Mouse (Mus musculus) embryonic facial prominence, embryonic 11.5 days (tissue): ENCODE data around the gene Twf2. TPM values are rescaled to one million over a fixed set of nuclear protein-coding genes. Genes with fewer than 3 reads are reported as not detected.

Source experiments
- ATAC-seq: fragments of 200-750 bp; cut with Nextera tagmentation; replicated peaks from 2 replicates; pipeline ENCODE4 v1.8.0; 2017; ENCODE audit warnings: low read depth; ENCODE audit not compliant: insufficient number of reproducible peaks, low FRiP score, low TSS enrichment
- DNase-seq: peaks from one replicate; pipeline ENCODE4 v3.0.0-alpha.2; 2015; ENCODE audit warnings: low spot score
- H3K27ac ChIP-seq: fragments of 300-500 bp; sonication (generic); replicated peaks from 2 replicates; pipeline ENCODE4 v1.5.1; 2014; ENCODE audit warnings: mild to moderate bottlenecking, low read depth, low read length, control low read depth
- H3K27me3 ChIP-seq: fragments of 300-500 bp; sonication (generic); 2 replicates; pipeline ENCODE4 v1.6.1; 2014; ENCODE audit warnings: mild to moderate bottlenecking, low read length, moderate library complexity, mixed read lengths; ENCODE audit not compliant: control insufficient read depth, insufficient read depth
- H3K36me3 ChIP-seq: fragments of 300-500 bp; sonication (generic); replicated peaks from 2 replicates; pipeline ENCODE4 v1.6.1; 2014; ENCODE audit warnings: low read depth, mild to moderate bottlenecking, low read length, moderate library complexity, mixed read lengths; ENCODE audit not compliant: control insufficient read depth, insufficient read depth
- H3K4me1 ChIP-seq: fragments of 300-500 bp; sonication (generic); 2 replicates; pipeline ENCODE4 v1.6.1; 2014; ENCODE audit warnings: low read length, mixed read lengths; ENCODE audit not compliant: control insufficient read depth, insufficient read depth
- H3K4me2 ChIP-seq: fragments of 300-500 bp; sonication (generic); 2 replicates; pipeline ENCODE4 v1.6.1; 2014; ENCODE audit warnings: low read depth, mild to moderate bottlenecking, control low read depth, low read length, moderate library complexity
- H3K4me3 ChIP-seq: fragments of 300-500 bp; sonication (generic); 2 replicates; pipeline ENCODE4 v1.5.1; 2014; ENCODE audit warnings: low read depth, low read length, control low read depth
- H3K9ac ChIP-seq: fragments of 300-500 bp; sonication (generic); replicated peaks from 2 replicates; pipeline ENCODE4 v1.6.1; 2014; ENCODE audit warnings: mild to moderate bottlenecking, control low read depth, low read length
- H3K9me3 ChIP-seq: fragments of 300-500 bp; sonication (generic); replicated peaks from 2 replicates; pipeline ENCODE4 v1.6.1; 2016; ENCODE audit warnings: mild to moderate bottlenecking, low read length, inconsistent platforms, mixed read lengths; ENCODE audit not compliant: control insufficient read depth
- WGBS: fragments of 180-500 bp; shearing (Covaris S2); extraction: QIAGEN DNeasy Blood & Tissue Kit; methylation state at CpG from one replicate; pipeline ENCODE4 v1.1.7; 2014; 5-methylcytosine and 5-hydroxymethylcytosine counted together
- polyA plus RNA-seq: library from polyadenylated mRNA; unstranded; fragments of >200 nt; fragmentation: Nextera tagmentation; extraction: Ambion mirVana; gene quantifications from 2 replicates; pipeline ENCODE4 v1.2.1, GENCODE M21; 2014

The Twf2 gene
- polyA plus RNA-seq, 1 experiment from 2014 or later: 66.5 TPM

DNA sequence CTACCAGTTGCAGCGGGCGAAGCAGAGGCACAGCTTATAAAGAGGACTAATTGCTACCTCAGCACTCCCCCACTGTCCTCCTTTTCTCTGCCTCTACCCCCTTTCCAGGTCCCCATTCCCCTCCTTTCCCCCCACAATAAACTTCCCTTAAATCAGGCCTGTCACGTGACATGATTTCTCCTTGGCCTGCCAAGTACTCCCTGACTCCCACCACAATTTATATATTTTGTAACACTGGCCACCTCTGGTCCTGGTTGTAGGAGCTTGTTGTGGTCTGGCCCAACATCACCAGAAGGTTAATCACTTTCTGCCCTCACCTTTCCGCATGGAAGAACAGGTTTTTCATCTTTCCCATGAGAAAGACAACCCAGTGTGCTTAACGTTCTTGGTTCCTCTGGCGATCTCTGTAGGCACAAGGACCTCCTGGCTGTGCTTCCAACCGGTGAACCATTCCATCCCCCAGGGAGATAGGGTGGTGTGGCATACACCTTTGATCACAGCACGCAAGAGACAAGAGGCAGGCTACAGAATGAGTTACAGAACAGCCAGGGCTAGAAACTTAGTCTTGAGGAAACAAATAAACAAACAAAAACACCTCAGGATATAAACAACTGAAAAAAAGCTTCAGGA, 18.1 kb downstream of the Twf2 start:
- Histone ChIP-seq H3K4me2 (no peak overlapping the region), H3K9ac (no peak overlapping the region), H3K4me1 (no peaks in the 10 kb centered on the region), H3K27me3 (no peaks in the 10 kb centered on the region), H3K27ac (no peak overlapping the region), H3K36me3 (no peaks in the 10 kb centered on the region), H3K9me3 (no peaks in the 10 kb centered on the region), H3K4me3 (no peak overlapping the region)
- WGBS: 72% methylated on average over 8 of the region's 8 CpGs
- ATAC-seq: no peak
- no peak for DNase-seq

DNA sequence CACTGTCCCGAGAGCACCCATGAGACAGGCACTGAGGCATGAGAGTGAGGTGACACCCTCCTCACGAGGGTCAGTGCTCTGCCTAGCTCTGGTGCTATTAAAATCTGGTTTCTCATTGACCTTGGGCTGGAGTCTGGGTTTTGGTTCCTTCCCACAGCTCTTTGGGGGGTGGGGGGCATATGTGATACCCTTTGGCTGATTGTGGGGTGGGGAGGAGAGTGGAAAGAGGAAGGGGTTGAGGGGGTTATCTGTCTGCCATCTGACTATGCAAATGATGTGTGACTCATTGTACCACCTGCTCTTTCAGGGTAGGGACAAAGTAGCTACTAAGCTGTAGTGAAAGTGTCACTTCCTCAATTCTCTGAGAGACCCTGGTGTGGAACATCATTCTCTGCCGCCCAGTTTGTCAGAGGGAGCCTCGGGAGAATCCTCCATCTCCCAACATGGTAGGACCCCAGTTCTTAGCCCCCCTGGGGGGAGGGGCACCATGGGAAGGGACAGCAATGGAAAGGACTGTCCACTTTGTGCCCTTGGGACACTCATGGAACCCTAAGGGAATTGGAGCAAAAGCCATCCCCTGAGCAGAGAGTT, 19.4 kb downstream of the Twf2 start, which contains the start of gene Tlr9:
TSS of gene Tlr9 (plus strand) at position 338 of the 591 bp plus-strand sequence.
- DNase-seq (no peak), ATAC-seq (no peak)
- no peaks in the 10 kb centered on the region for H3K36me3 ChIP-seq
- no peaks in the 10 kb centered on the region for H3K4me1 ChIP-seq
- no peak within 1 kb of the TSS for H3K4me3 ChIP-seq
- no peak within 1 kb of the TSS for H3K4me2 ChIP-seq
- H3K27ac ChIP-seq: no peak within 1 kb of the TSS
- WGBS: 67% methylated on average over 4 of the region's 4 CpGs
- H3K27me3 ChIP-seq: no peaks in the 10 kb centered on the region
- H3K9ac ChIP-seq: no peak within 1 kb of the TSS
- H3K9me3 ChIP-seq: no peaks in the 10 kb centered on the region

DNA sequence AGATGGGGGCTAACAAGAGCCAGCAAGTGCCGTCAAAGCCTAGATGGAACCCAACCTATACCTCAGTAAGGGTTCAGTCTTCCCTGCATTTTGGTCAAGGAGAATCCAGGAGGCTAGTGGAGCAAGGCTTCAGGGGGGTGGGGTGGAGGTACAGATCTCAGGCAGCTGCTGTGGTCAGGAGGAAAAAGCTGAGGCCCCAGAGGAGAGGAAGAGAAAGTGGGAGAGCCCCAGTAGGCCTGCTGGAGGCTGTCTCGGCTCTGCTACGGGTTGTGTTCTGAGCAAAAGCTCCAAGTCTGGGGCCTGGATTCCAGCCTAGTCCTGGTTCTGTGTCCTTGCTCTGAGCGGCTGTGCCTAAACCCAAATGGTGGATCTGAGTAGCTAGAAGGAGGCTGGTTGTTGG, 20.1 kb downstream of the Twf2 start:
- H3K4me1 ChIP-seq: no peaks in the 10 kb centered on the region
- H3K4me3 ChIP-seq: no peak overlapping the region
- no peak overlapping the region for H3K9ac ChIP-seq
- ATAC-seq (no peak), DNase-seq (no peak)
- no peaks in the 10 kb centered on the region for H3K9me3 ChIP-seq
- no peak overlapping the region for H3K27ac ChIP-seq
- no peaks in the 10 kb centered on the region for H3K27me3 ChIP-seq
- H3K4me2 ChIP-seq: no peak overlapping the region
- H3K36me3 ChIP-seq: no peaks in the 10 kb centered on the region
- 88% methylated on average over 4 of the region's 4 CpGs for WGBS

DNA sequence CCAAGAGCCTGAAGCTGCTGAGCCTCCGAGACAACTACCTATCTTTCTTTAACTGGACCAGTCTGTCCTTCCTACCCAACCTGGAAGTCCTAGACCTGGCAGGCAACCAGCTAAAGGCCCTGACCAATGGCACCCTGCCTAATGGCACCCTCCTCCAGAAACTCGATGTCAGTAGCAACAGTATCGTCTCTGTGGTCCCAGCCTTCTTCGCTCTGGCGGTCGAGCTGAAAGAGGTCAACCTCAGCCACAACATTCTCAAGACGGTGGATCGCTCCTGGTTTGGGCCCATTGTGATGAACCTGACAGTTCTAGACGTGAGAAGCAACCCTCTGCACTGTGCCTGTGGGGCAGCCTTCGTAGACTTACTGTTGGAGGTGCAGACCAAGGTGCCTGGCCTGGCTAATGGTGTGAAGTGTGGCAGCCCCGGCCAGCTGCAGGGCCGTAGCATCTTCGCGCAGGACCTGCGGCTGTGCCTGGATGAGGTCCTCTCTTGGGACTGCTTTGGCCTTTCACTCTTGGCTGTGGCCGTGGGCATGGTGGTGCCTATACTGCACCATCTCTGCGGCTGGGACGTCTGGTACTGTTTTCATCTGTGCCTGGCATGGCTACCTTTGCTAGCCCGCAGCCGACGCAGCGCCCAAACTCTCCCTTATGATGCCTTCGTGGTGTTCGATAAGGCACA, 22.7 kb downstream of the Twf2 start:
- H3K36me3 ChIP-seq: no peaks in the 10 kb centered on the region
- 0 out of 2 replicates have a peak, but pooled peaks have one; percentile 8 for ATAC-seq

GRCm38 (mm10) chr9:106226151-106226682, 23.3 kb downstream of the Twf2 start:
- 6% methylated on average over 34 of the region's 34 CpGs for WGBS
- ATAC-seq (peak; percentile 63; the same call in 1 of the 2 replicates), DNase-seq (peak; percentile 64)
- Histone ChIP-seq H3K4me1 (no peaks in the 10 kb centered on the region), H3K4me2 (peak overlapping the region; percentile 78), H3K9me3 (no peaks in the 10 kb centered on the region), H3K27me3 (no peaks in the 10 kb centered on the region), H3K27ac (no peak overlapping the region), H3K4me3 (peak overlapping the region; percentile 26), H3K36me3 (no peaks in the 10 kb centered on the region), H3K9ac (peak overlapping the region; percentile 63)

More for the DNA sequence above, 22.7 kb downstream of the Twf2 start:
- whole genome bisulfite sequencing: 58% methylated on average over 24 of the region's 24 CpGs
- Histone ChIP-seq H3K4me3 (peak overlapping the region; percentile 26), H3K4me1 (no peaks in the 10 kb centered on the region), H3K9me3 (no peaks in the 10 kb centered on the region), H3K27ac (no peak overlapping the region), H3K27me3 (no peaks in the 10 kb centered on the region), H3K4me2 (peak overlapping the region; percentile 78), H3K9ac (peak overlapping the region; percentile 63)
- DNase-seq: no peak

- Histone ChIP-seq H3K27ac (no peak overlapping the region), H3K27me3 (no peaks in the 10 kb centered on the region), H3K9me3 (no peaks in the 10 kb centered on the region), H3K36me3 (no peaks in the 10 kb centered on the region), H3K9ac (no peak overlapping the region), H3K4me3 (no peak overlapping the region), H3K4me2 (no peak overlapping the region), H3K4me1 (no peaks in the 10 kb centered on the region)
- DNase-seq: no peak
- WGBS: 75% methylated on average over 8 of the region's 8 CpGs
- ATAC-seq: no peak
These were observed 25.0 kb downstream of the Twf2 start for GRCm38 (mm10) chr9:106227790-106228429.

DNA sequence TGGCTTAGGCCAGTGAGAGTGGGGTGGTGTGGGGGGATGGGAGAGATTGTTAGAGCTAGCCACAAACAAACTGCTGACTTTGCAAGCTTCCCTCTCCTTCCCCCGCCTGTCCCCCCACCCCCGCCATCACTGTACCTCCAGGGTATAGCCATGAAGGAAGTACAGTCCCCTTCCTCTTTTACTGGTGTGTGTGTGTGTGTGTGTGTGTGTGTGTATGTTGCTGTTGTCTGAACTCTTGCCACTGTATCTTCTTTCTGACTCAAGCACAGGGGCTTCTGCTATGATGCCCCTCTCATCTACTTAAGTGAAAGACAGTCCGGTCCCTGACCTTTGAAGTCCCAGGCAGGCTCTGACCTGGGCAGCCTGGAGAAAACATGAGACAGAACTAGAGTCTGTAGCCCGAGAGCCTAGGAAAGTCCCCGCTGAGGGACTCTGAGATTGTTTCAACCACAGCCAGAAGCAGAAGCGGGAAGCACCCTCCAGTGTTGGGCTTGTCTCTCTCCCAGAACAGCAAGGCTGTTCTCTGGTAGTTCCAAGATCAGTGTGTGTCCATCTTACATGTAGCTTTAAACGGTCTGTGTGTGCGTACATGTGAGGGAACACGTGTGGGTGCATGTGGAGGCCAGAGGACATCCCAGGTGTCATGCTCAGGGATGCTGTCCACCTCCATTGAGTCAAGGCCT, 27.3 kb downstream of the Twf2 start:
- Histone ChIP-seq H3K27ac (no peak overlapping the region), H3K4me1 (no peaks in the 10 kb centered on the region), H3K9ac (no peak overlapping the region), H3K4me2 (no peak overlapping the region), H3K36me3 (no peaks in the 10 kb centered on the region; the same call in 1 of the 2 replicates), H3K4me3 (no peak overlapping the region), H3K27me3 (no peaks in the 10 kb centered on the region), H3K9me3 (no peaks in the 10 kb centered on the region)
- no peak for ATAC-seq
- no peak for DNase-seq
- WGBS: 71% methylated on average over 8 of the region's 9 CpGs
